Mouse (Mus musculus) regulatory T cell (primary cell): ENCODE results near the gene Rsph1.

Experiments
- in situ Hi-C: fragments of 300-600 bp; cut with MboI, MseI; formaldehyde crosslinking; loops from one replicate; pipeline ENCODE4 v1.15.1; 2025; ENCODE audit warnings: high pct_unique_total_duplicates

Gene Rsph1

DNA sequence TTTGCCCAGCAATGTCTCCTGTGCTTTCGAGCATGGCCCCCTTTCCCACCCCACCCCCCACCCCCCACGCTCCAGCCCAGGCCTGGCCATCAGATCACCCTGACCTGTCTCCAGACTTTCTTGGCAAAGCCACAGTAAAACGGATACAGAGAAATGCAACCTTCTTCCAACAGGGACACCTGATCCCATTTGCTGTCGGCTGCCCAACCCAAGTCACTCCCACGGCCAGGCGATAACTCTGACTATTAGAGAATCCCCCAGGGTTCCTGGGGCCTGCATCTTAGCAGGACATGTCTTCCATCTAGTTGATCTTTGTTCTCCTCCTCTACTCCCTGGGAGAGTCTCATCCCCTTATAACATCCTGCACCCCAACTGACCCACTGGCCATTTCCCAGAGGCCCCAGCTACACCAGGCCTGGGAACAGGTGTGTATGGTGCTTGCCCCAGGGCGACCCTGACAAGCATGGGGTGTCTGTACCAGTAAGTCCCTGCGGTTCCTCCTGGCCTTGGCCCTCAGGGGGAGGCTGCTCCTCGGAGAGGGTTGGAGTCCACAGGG, 18.8 kb downstream of the Rsph1 start:
- in situ Hi-C loops: no loop called here

DNA sequence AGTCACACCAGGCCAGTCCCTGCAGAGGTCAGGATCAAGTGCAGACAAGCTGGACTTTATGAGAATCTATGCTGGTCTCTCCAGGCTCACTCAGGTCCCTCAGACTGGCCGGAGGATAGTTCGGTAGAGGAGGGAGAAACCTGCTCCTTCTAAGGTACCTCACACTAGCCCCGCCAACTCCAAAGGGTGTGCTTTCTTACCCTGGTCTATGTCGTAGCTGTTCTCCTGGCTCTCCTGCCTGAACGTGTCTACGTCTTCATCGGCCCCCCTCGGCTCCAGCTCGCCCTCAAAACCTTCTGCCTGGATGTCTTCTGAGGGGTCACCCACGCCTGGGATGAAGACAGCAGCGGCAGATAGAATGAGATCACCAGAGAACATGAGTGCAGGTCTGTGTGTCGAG, 19.3 kb downstream of the Rsph1 start:
- in situ Hi-C loops: no loop called here

DNA sequence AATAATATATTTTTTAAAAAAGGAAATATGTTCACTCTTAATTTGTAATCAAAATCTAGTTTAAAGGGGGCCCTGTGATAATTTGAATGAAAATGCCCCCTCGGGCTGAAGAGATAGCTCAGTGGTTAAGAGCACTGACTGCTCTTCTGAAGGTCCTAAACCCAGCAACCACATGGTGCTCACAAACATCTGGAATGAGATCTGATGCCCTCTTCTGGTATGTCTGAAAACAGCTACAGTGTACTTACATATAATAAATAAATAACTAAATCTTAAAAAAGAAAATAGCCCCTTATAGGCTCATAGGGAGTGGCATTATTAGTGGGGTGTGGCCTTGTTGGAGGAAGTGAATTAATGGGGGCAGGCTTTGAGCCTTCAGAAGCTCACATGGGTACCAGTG, 20.0 kb downstream of the Rsph1 start:
- in situ Hi-C loops: no loop called here

DNA sequence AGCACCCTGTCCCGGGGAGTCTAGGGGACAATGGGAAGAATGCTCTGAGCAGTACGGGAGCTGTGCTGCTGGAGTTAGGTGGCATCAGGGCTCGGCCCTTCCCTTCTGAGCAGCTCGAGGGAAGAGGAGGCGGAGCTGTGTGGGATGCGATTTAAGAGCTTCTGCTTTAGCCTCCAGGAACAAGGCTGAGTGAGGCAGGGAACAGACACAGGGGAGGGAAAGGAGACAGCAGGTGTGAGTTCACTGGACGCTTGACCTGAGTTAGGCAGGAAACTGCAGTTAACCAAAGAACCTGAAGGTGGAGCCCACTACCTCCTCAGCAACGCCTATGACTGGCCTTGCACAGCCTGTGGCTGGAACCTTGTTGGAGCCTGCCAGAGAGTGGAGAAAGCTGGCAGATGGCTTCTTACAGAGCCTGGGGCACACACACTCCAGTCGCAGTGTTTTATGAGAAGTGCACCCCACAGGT, 22.7 kb downstream of the Rsph1 start:
- in situ Hi-C loops: no loop called here

DNA sequence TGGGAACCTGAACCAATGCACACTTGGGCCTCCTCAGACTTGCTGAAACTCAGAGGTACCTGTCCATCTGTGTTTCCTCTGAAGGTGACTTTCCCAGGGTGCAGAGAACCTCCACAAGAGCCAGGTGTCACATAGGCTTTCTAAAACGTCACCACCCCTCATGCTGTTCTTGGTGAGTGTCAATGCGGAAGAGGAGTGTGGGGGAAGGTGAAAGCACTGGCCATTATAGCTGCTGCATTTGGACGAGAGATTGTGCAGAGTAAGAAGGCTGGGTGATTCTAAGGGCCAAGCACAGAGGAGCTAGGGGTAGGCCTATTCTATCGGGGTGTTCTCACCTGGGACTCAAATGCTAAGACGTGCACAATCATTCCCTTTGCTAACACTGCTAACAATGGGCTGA, 23.2 kb downstream of the Rsph1 start:
- in situ Hi-C loops: no loop called here

DNA sequence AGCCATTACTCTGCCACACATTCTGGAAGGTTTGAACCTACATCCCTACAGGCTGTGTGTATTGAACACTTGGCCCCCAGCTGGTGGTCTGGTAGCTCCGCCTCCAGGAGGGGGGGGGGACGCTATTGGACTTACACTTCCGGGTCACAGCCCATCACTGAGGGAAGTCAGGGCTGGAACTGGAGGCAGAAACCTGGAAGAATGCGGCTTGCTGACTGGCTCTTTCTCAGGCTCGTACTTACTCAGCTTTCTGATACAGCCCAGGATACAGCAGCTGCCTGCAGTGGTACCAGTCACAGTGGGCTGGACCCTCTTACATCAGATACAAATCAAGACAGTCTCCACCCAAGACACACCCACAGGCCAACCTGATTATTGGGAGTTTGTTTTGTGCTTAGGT, 30.0 kb downstream of the Rsph1 start:
- in situ Hi-C loops: loop anchor here (5.0 to 10.0 kb wide), 2 partner anchors 60 to 112 kb away; no protein-coding TSS in a partner anchor

DNA sequence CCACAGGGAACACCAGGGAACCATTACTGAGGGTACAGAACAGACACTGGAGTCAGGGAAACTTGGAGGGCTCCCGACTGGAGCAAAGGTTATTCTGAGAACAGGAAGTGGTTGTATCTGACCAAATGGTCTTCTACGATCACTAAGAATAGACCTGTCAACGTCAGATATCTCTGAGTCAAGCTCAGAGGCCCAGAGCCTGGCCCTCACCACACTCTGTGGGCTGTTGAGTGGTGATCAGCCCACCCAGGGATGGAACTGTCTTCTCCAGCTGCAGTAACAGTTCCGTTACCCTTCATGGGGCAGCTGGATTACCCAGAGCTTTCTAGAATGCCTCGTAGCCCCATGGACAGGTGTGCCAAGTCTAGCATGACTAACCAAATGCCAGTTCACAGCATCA, 31.9 kb downstream of the Rsph1 start:
- in situ Hi-C loops: loop anchor here (5.0 to 10.0 kb wide), 2 partner anchors 62 to 111 kb away; no protein-coding TSS in a partner anchor

DNA sequence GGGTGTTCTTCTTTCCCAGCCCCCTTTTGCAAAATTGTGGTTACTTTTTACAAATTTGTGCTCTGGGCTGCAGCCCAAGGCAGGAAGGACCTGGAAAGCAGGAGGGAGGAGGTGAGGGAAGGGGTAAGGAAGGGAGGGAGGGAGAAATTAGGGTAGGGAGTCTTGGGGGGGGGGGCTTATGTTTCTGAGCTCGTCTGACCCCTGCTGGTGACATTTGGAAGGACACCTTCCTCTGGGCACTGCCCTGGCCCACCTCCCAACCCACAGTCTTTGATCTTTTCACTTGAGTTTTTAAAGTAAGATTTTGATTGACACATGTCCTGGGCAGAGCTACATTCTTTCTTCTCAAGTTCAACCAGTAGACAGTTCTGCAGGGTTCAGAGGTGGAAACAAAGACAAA, 34.4 kb downstream of the Rsph1 start:
- in situ Hi-C loops: loop anchor here (10.0 kb wide), 1 partner anchor 108 kb away; no protein-coding TSS in a partner anchor

DNA sequence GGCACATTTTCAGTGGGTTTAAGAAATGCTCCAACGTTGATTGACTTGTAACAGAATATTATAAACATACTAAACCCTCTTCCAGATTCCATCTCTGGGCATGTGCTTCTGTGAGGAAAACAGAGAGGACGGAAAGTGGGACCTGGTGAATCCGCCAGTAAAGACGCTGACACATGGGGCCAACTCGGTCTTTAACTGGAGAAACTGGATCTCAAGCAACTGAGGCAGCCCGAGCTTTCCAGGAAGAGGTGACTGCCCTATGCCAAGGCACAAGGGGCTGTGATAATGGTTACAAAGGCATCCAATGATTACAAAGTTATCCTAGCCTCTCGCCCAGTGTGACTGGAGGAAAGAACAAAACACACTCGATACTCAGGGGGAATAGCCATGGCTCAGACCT, 36.0 kb downstream of the Rsph1 start:
- in situ Hi-C loops: loop anchor here (10.0 kb wide), 1 partner anchor 106 kb away; no protein-coding TSS in a partner anchor

DNA sequence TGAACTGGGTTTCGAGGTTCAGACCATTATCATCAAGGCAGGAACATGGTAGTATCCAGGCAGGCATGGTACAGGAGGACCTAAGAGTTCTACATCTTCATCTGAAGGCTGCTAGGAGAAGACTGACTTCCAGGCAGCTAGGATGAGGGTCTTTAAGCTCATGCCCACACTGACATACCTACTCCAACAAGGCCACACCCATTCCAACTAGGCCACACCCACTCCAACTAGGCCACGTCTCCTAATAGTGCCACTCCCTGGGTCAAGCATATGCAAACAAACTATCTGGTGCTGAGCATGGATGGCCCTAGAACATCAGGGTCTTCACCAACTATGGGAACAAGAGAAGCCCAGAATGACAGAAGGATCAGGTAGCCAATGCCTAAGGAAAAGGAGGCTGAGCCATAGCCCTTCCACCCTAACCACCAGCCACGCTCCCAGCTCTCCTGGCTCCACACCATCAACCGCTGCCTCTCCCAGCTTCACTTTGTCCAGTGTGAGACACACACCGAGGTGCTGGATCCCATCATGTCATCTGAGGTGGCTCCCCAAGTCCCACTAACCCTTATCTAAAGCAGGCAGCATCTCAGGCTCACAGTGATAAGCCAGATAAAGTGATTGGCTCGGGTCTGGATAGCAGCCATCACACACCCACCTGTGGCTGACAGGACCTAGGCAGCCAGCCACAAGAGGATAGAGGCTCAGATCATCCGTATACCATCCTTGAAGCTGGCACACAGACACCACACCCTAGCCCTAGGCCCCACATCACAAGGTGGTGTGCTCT, 38.8 kb downstream of the Rsph1 start:
- in situ Hi-C loops: no loop called here

DNA sequence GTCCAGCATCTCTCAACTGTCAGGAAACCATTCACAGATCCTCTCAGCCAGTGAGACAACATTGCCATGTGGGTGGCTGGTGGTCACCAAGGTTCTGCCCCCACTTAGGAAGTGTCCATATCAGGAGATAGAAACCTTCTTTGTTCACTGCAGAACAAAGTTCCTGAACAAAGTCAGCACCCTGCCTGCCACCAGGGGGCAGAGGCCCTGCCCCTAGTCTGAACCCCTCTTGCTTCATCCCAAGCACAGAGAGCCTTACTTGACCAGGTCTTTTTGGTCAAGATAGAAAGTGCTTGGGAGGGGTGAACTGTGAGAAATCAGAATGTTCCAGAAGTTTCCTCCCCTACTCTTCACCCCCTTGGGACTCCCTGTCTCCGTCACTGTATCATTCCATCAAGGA, 41.3 kb downstream of the Rsph1 start:
- in situ Hi-C loops: no loop called here

DNA sequence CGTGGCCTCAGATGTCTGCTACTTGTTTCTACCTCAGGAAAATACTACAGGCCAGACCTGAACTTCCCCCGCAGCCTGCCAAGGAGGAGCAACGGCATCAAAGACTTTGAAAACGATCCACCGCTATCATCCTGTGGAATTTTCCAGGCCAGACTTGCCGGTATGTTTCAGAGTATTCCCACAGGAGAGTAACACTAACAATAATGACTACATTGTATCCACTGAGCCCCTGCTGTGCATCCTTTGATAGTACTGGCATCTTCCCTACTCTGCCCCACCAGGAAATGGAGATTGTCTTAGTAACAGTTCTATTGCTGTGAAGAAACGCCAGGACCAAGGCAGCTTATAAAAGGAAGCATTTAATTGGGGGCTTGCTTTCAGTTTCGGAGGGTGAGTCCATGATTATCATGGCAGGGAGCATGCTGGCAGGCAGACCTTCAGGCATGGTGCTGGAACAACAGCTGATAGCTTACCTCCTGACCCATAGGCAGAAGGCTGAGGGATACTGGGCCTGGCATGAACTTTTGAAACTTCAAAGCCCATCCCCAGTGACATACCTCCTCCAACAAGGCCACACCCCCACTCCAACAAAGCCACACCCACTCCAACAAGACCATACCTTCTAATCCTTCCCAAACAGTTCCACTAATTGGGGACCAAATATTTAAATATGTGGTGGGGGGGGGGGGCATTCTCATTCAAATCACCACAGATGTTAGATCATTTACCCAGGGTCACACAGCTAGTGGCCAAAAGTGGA, 44.8 kb downstream of the Rsph1 start:
- in situ Hi-C loops: no loop called here

DNA sequence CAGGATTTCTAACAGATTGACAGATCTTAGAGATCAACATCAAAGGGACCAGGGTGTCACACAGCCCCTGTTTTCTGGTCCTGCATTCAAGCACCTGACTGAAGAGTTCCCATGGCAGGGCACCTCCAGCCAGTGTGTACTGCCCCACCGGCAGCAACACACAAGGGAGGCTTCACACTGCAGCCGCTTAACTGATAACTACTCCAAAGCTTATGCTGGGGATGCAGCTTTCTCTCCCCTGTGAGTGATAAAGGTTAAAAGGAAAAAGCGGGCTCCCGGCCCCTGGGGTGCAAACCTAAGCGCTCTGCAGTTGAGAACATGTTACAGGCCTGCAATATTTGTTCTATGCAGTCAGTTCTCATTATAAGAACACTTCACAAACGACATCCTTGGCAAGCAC, 45.4 kb downstream of the Rsph1 start:
- in situ Hi-C loops: no loop called here

DNA sequence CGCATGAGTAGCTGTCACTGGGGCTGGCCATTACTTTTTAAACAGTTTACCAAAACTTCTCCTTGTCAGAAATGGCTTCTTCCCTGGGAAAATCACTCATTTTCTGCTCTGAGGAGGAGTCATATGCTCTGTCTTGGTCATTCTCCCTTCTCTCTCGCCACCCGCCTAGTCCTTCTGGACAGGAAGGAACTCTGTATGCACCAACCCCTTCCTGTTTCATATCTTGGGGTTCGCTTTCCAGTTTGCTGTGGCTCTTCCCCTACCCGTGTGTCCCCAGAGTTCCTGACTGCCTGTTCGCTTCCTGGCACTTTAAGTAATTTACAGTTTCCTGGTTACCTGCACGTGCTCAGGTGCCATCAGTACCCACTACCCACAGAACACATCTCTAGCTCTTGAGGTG, 50.3 kb downstream of the Rsph1 start:
- in situ Hi-C loops: no loop called here

DNA sequence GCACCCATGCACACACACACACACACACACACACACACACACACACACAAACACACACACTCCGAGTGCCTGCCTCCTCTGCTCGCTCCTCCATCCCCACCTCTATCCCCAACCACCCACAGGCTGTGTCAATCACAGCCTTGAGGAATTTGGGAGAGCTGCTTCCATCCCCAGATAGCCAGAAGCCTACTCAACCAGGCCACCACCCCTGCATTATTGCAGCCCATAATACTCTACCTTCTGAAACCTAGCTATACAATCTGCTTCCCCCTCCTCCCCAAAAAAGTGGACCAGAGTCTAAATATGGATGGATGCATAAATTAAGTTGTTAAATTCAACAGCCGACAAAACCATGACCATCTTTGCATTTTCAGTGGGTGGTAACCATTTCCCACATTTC, 50.8 kb downstream of the Rsph1 start:
- in situ Hi-C loops: no loop called here

DNA sequence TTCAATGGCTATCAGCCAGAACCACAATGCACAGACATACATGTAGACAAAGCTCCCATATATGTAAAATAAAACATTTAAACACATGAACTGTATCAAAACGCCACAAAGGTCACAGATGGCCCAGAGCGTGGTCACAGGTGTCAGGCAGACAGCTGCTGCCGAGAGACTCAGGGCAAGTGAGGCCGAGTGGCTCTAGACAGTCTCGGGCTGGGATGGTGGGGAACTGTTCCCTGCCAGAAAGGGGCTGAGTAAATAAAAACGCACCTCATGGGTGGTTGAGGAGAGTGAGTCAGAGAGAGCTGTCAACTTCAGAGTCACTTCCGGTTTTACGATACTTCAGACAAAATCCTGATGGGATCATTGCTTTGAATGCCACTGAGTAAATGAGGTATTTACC, 52.6 kb downstream of the Rsph1 start:
- in situ Hi-C loops: no loop called here

DNA sequence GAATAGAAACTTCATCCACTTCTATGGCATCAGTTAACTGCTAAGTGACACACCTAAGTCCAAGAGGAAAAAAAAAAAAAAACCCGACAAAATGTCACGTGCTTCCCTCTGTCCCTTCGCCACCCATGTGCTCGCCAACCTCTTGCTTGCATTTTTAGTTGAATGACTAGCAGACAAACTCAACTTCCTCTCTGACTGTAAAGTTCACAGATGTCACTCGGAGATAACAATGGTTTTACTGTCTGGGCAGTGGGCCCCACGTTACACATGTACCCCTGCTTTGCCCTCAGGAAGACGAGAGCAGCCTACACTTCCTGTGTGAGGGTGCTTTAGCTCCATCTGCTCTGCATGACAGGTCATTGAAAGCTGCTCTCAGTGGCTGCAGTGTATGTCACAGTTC, 53.3 kb downstream of the Rsph1 start:
- in situ Hi-C loops: no loop called here

DNA sequence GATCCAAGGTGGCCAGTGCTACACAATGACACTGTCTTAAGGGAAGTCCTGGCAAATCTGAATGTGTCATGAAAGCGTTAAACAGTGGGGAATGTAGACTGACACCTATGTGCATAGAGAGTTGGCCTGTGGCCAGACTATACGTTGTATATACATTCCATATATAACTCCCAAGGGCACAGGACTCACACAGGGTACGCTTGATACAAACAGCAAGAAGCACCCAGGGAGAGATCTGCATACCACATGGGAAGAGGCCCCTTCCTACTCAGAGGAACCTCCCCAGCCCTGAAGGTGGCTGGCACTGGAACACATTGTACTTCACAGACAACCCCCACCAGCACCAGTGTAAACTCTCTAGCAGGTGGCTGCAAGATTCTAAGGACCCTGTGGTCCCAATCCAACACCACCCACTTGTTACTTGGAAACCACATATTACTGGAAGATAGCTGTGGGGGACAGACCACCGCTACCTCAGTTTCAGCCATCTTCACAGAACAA, 54.3 kb downstream of the Rsph1 start:
- in situ Hi-C loops: no loop called here

DNA sequence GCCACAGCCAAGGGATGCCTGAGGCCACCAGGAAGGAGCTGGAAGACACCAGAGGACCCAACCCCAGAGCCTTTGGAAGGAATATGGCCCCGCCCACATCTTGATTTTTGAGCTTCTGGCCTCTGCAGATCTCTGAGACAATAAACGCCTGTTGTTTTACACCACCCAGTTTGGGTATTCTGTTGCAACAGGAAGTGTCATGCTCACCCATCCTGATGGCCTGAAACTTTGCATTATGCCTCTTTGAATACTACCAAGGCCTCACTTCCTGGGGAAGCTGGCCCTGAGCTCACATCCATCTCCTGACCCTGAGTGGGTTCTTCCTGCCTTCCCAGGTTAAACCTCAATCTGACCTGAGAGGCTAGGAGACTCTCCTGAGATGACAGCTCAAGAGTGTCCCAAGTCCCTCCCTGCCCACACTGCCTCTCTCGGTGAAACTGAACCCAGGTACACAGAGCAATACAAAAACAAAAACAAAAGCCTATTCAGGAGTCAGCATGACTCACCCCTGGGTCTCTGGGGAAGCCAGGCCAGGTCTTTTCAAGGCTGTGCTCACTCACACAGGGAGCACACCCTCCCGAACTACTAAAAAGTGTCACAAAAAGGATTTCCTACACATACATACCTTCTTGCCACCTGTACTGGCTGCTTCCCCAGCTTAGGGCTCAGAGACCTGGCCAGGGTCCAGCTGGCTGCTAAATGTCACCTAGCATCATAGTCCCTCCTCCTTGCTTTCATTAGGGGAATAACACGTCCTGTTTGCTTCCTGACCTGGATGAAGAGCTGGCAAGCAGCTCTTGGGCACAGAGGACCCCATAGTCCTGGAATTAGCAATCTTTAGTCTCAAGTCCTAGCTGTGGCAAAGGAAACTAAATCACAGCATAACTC, 60.9 kb downstream of the Rsph1 start:
- in situ Hi-C loops: no loop called here

DNA sequence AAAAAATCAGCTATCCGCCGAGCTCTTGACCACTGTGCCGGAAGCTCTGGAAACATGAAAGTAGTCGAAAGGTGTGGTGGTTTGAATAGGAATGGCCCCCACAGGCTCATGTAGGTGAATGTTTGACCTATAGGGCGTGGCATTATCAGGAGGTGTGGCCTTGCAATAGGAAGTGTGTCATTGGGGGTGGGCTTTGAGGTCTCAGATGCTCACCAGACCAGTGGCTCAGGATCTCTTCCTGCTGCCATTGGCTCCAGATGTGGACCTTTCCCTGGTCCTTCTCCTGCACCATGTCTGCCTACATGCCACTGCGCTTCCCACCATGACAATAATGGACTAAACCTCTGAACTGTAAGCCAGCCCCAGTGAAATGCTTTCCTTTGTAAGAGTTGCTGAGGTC, 65.3 kb downstream of the Rsph1 start:
- in situ Hi-C loops: no loop called here

DNA sequence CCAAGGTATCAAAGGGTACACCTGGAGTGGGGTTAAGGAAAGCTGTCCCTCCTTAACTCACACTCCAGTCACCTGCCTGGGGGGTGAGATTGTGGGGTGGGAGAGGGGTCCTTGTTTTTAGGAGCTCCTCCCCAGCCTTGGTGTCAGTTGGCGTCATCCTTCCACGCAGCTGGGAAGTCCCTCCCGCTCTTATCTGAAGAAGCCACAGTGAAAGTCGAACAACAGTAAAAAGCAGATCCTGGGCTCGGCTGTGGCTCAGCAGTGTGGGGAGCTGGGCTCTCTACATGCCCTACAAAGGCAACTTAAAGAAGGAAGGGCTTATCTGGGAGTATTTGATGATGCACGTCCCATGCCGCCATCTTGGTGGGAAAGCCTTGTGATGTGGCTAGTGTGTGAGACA, 66.9 kb downstream of the Rsph1 start:
- in situ Hi-C loops: no loop called here
